Mouse (Mus musculus) myocyte (in vitro differentiated cells): ENCODE measurements around the gene Farp1. TPM values are rescaled to one million over a fixed set of nuclear protein-coding genes. Genes with fewer than 3 reads are reported as not detected.

Experiments
- H3K27me3 ChIP-seq: one replicate; pipeline ENCODE4 v1.6.1; 2011; ENCODE audit not compliant: control insufficient read depth, insufficient read depth, insufficient read length
- H3K36me3 ChIP-seq: one replicate; pipeline ENCODE4 v1.6.1; 2011; ENCODE audit not compliant: control insufficient read depth, insufficient read depth
- H3K4me2 ChIP-seq: one replicate; pipeline ENCODE4 v1.6.1; 2011; ENCODE audit warnings: low read depth, control low read depth
- H3K4me3 ChIP-seq: one replicate; pipeline ENCODE4 v1.5.1; 2011; ENCODE audit warnings: mild to moderate bottlenecking, control low read depth, moderate library complexity
- H3K79me2 ChIP-seq: one replicate; pipeline ENCODE4 v1.6.1; 2011; ENCODE audit not compliant: control insufficient read depth, insufficient read depth
- H3ac ChIP-seq: one replicate; pipeline ENCODE4 v1.6.1; 2011; ENCODE audit not compliant: control insufficient read depth, insufficient read length
- CEBPB ChIP-seq: IDR thresholded peaks from 2 replicates; pipeline ENCODE4 v1.6.1; 2011; ENCODE audit warnings: mild to moderate bottlenecking, moderate library complexity; ENCODE audit not compliant: poor library complexity, insufficient read depth, severe bottlenecking
- E2F4 ChIP-seq: IDR thresholded peaks from one replicate; pipeline ENCODE4 v1.6.1; 2011; ENCODE audit warnings: mild to moderate bottlenecking, control low read depth, moderate library complexity; ENCODE audit not compliant: insufficient read depth
- MAX ChIP-seq: IDR thresholded peaks from one replicate; pipeline ENCODE4 v1.6.1; 2011; ENCODE audit warnings: low read depth, mild to moderate bottlenecking, control low read depth
- MYOD1 ChIP-seq, 3 experiments: IDR thresholded peaks; one replicate each; pipeline ENCODE4 v1.6.1; 2011; ENCODE audit warnings: control low read depth in 2 of 3, low read depth in 2 of 3, mild to moderate bottlenecking in 2 of 3, moderate library complexity in 1 of 3; ENCODE audit not compliant: insufficient read length in 2 of 3, control insufficient read depth in 1 of 3
- MYOG ChIP-seq, 3 experiments: IDR thresholded peaks; one replicate each; pipeline ENCODE4 v1.6.1; 2011; ENCODE audit warnings: control low read depth in 2 of 3, low read depth in 2 of 3, mild to moderate bottlenecking in 2 of 3; ENCODE audit not compliant: insufficient read length in 2 of 3, control insufficient read depth in 1 of 3, insufficient read depth in 1 of 3
- POLR2A ChIP-seq: IDR thresholded peaks from one replicate; pipeline ENCODE4 v1.6.1; 2011; ENCODE audit warnings: low read depth, mild to moderate bottlenecking, control low read depth, moderate library complexity; ENCODE audit not compliant: insufficient read length
- POLR2AphosphoS2 ChIP-seq: IDR thresholded peaks from one replicate; pipeline ENCODE4 v1.6.1; 2011; ENCODE audit warnings: low read depth, control low read depth; ENCODE audit not compliant: insufficient read length
- REST ChIP-seq: IDR thresholded peaks from one replicate; pipeline ENCODE4 v1.6.1; 2011; ENCODE audit warnings: mild to moderate bottlenecking, control low read depth, moderate library complexity; ENCODE audit not compliant: insufficient read depth, insufficient read length
- SRF ChIP-seq: IDR thresholded peaks from one replicate; pipeline ENCODE4 v1.6.1; 2011; ENCODE audit warnings: low read depth; ENCODE audit not compliant: control insufficient read depth, insufficient read length
- TCF12 ChIP-seq: IDR thresholded peaks from one replicate; pipeline ENCODE4 v1.6.1; 2011; ENCODE audit warnings: mild to moderate bottlenecking, control low read depth; ENCODE audit not compliant: poor library complexity, insufficient read depth, severe bottlenecking
- TCF3 ChIP-seq: IDR thresholded peaks from one replicate; pipeline ENCODE4 v1.6.1; 2011; ENCODE audit warnings: low read depth, control low read depth; ENCODE audit not compliant: insufficient read length
- USF1 ChIP-seq: IDR thresholded peaks from one replicate; pipeline ENCODE4 v1.6.1; 2011; ENCODE audit warnings: low read depth, mild to moderate bottlenecking, control low read depth, moderate library complexity
- polyA plus RNA-seq: library from polyadenylated mRNA; unstranded; fragments of >200 nt; fragmentation: generic; extraction: Trizol; gene quantifications from one replicate; pipeline ENCODE4 v1.2.1, GENCODE M21; 2012; ENCODE audit warnings: missing spikeins

Gene Farp1
- polyA plus RNA-seq, 1 experiment: 29.7 TPM

DNA sequence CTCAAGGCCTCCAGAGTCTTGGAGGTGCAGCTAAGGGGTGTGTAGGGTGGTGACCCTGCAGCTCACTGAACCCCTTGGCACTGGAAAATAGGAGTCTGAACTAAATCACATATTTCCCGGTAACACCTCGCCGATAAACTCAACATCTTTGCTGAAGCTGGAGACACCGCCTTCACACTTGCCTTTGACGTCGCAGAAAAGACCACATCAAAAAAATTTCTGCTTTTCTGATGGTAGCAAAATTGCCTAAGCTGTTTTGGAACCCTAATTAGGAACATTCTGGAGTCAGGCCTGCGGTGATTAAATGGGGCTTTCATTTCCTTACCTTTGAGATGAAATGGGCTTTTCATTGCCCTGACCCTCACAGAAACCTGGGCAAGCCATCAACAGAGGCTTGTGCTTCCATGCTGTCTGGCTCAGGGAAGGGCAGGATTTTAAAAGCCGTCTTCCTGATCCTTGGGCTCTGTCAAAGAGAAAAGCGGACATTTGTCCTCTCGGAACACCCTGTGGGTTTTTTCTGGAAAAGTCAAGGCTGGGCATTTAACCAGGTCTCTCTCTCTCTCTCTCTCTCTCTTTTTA, 72.8 kb downstream of the Farp1 start:
- Histone ChIP-seq H3K4me2 (no peak overlapping the region), H3K4me3 (no peak overlapping the region), H3K79me2 (peaks cover 52% of the 10 kb centered on the region), H3K36me3 (peaks cover 2% of the 10 kb centered on the region), H3K27me3 (no peaks in the 10 kb centered on the region), H3ac (no peak overlapping the region)
- no peak for TF ChIP-seq CEBPB
- no peak for TF ChIP-seq MYOG (IDR thresholded peaks at IDR 0.05; ENCODE audit: control insufficient read depth in 1 of 3, insufficient read depth in 1 of 3, insufficient read length in 2 of 3, low read depth in 2 of 3)
- no peak for TF ChIP-seq POLR2AphosphoS2
- no peak for TF ChIP-seq SRF
- TF ChIP-seq USF1: no peak
- TF ChIP-seq TCF3: no peak
- TF ChIP-seq E2F4: no peak
- no peak for TF ChIP-seq MYOD1 (IDR thresholded peaks at IDR 0.05; ENCODE audit: control insufficient read depth in 1 of 3, insufficient read length in 2 of 3, low read depth in 2 of 3)
- TF ChIP-seq TCF12: no peak

DNA sequence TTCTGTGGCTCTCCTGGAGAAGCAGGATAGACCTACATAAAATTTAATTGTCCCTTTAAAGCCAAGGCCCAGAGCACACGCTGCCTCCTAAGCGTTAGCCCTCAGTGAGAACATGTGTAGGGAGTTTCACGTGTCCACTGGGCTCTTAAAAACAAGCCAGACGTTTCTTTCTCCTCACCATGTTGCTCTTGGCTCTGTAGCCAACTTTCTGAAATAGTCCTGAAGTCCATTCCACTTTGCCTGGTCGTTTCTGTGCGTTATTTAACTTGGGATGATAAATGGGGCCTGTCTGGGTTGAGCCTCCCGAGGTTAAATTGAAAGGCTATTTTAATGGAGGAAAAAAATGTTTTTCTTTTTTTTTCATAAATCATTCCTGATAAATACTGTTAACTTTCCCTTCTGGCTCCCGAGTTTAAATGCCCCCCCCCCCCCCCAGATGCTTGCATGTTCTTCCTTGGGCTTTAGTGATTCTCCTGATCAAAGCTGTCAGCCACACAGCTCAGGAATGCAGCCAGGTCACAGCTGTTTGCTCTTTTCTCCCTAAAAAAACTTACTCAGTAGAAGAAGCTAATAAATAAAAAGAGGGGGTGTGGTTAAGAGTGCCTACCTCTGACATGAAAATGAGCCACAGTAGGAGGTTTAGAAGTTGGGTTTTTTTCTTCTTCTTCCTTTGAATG, 73.6 kb downstream of the Farp1 start:
- Histone ChIP-seq H3K27me3 (no peaks in the 10 kb centered on the region), H3K4me3 (no peak overlapping the region), H3K4me2 (peak overlapping the region; percentile 48), H3K36me3 (no peaks in the 10 kb centered on the region), H3ac (no peak overlapping the region), H3K79me2 (peaks cover 52% of the 10 kb centered on the region)
- TF ChIP-seq USF1 (no peak), POLR2A (no peak), SRF (no peak), E2F4 (no peak), MYOD1 (IDR thresholded peaks at IDR 0.05; ENCODE audit: control insufficient read depth in 1 of 3, insufficient read length in 2 of 3, low read depth in 2 of 3) (peak in 2 of 3 experiments; percentile 18 to 52), CEBPB (no peak), POLR2AphosphoS2 (no peak), TCF3 (no peak)

DNA sequence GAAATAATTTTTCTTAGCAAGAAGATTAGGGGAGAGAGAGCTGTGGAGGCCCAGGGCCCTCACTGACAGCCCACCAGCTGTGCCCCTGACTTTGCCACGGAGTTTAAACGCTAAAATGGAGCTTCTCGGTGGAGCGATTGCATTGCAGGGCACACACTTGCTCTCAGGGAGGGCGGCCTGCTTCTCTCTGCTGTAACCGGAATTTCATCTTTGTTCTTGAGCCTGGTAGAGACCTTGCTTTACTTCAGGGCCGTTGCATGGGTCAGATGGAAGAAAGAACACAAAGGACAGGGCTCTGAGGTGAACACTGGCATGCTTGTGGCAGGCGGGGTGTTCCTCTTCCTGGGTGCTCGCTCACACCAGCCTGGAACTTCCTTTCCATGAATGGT, 74.1 kb downstream of the Farp1 start:
- Histone ChIP-seq H3ac (no peak overlapping the region), H3K27me3 (no peaks in the 10 kb centered on the region), H3K4me3 (no peak overlapping the region), H3K4me2 (peak overlapping the region; percentile 48), H3K36me3 (no peaks in the 10 kb centered on the region), H3K79me2 (peaks cover 52% of the 10 kb centered on the region)
- TF ChIP-seq MYOD1 (IDR thresholded peaks at IDR 0.05; ENCODE audit: control insufficient read depth in 1 of 3, insufficient read length in 2 of 3, low read depth in 2 of 3) (no peak), CEBPB (no peak), TCF3 (no peak), TCF12 (no peak), SRF (no peak), POLR2A (no peak), REST (no peak), E2F4 (no peak), MAX (no peak), POLR2AphosphoS2 (no peak), USF1 (no peak), MYOG (IDR thresholded peaks at IDR 0.05; ENCODE audit: control insufficient read depth in 1 of 3, insufficient read depth in 1 of 3, insufficient read length in 2 of 3, low read depth in 2 of 3) (no peak)

DNA sequence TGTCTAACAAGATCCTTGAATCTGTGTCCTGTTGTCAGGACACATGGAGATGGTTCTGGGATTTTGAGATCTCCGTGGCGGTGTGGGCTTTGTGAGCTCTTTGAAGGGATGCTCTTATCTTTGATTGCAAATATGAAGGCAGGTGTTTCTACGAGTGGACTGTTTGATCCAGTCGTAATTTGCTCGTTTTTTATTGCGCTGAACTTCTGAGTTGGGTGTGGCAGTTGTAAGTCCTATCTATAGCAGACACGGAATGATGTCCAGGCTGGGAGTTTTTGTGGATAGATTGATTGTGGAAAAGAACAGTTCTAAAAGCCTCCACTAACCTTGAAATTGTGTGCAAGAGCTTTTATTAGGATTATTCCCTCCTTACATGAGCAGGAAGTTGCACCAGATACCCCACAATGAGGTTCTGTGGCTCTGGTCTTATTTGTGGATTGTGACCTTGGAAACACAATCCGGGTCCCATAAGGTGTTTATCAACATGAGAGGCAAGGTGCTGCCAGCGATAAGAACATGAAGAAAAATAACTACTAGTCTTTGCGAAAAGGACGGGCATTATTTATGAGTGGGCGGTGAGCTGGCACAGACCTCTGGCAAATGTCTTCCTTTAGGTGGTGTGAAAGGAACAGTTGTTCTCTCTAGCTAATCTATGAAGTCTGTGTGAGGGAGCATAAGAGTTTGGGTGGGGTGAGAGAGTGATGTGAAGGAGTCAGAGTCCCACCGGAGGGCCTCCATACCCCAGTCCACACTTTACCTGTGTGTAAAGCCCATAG, 75.7 kb downstream of the Farp1 start:
- TF ChIP-seq SRF (no peak), USF1 (no peak), MYOG (IDR thresholded peaks at IDR 0.05; ENCODE audit: control insufficient read depth in 1 of 3, insufficient read depth in 1 of 3, insufficient read length in 2 of 3, low read depth in 2 of 3) (no peak), CEBPB (no peak), TCF3 (no peak), E2F4 (no peak), POLR2AphosphoS2 (no peak), REST (no peak), TCF12 (no peak), MAX (no peak), MYOD1 (IDR thresholded peaks at IDR 0.05; ENCODE audit: control insufficient read depth in 1 of 3, insufficient read length in 2 of 3, low read depth in 2 of 3) (no peak), POLR2A (no peak)
- H3ac ChIP-seq: no peak overlapping the region
- peaks cover 4% of the 10 kb centered on the region for H3K36me3 ChIP-seq
- no peaks in the 10 kb centered on the region for H3K27me3 ChIP-seq
- peaks cover 50% of the 10 kb centered on the region for H3K79me2 ChIP-seq
- H3K4me3 ChIP-seq: no peak overlapping the region
- H3K4me2 ChIP-seq: no peak overlapping the region
